Mouse (Mus musculus): ENCODE data around the gene Primpol. TPM values are rescaled to one million over a fixed set of nuclear protein-coding genes. Genes with fewer than 3 reads are reported as not detected.
"Not testable (repeated sequence)": the region's sequence is repeated elsewhere in the genome, so short reads cannot be mapped to it uniquely, and the experiment has no call there.

The Primpol gene
- polyA plus RNA-seq, 1 experiment from 2014 or later: 7.9 TPM

DNA sequence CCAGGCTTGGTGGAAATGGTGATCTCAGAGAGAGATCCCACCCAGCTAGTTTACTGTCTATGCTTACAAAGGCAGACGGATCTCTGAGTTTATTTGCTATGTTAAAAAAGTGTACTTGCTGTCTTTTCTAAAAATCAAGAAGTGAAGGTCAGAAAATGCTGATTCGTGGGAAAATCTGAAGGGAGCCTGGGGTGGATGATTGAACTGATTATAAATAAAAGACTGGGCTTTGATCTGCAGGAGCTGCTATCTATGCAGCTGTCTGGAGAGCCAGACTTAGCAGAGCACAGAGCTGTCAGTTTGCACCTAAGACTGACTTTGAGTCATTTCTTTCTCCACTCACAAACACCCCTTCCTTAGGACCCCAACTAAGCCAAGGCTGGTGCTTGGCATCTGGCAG is 19.6 kb downstream of the Primpol start:
- H3K27me3 ChIP-seq (ENCODE audit: control insufficient read depth, insufficient read depth, low read length): no peaks in the 10 kb centered on the region
- 80% methylated on average over 2 of the region's 2 CpGs for WGBS
- H3K27ac ChIP-seq (ENCODE audit: low read depth, low read length): no peak overlapping the region
- H3K9ac ChIP-seq (replicated peaks; ENCODE audit: low read depth, low read length): no peak overlapping the region
- H3K4me2 ChIP-seq (ENCODE audit: low read depth, low read length): no peak overlapping the region
- H3K4me3 ChIP-seq (ENCODE audit: low read depth, low read length): no peak overlapping the region
- H3K36me3 ChIP-seq (ENCODE audit: control insufficient read depth, insufficient read depth, low read length): no peaks in the 10 kb centered on the region
- no peaks in the 10 kb centered on the region for H3K4me1 ChIP-seq (ENCODE audit: control insufficient read depth, insufficient read depth, low read length)
- ATAC-seq (ENCODE audit: low read depth): no peak
- H3K9me3 ChIP-seq (ENCODE audit: control insufficient read depth, low read length): no peaks in the 10 kb centered on the region

DNA sequence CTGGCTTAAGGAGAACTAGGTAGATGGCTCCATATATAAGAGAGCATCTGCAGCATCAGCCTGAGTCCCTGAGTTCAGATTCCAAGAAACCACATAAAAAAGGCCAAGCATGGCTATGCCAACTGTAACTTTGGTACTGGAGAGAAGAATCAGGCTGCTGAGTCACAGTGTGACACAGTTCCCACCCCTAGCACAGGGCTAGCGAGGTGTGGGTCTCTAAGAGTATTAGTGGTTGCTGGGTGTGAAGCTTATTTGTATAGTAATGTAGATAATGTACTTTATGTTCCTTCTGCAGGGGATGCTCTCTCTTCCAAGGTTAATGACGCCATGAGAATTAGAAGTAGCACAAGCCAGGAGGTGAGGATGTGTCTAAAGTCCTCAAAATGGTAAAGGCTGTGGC is 20.5 kb downstream of the Primpol start:
- no peak overlapping the region for H3K27ac ChIP-seq (ENCODE audit: low read depth, low read length)
- WGBS: 97% methylated on average over 2 of the region's 2 CpGs
- ATAC-seq (ENCODE audit: low read depth): no peak

GRCm38 (mm10) chr8:46595593-46595992 is 21.4 kb downstream of the Primpol start:
- H3K27ac ChIP-seq (ENCODE audit: low read depth, low read length): no peak overlapping the region
- H3K9me3 ChIP-seq (ENCODE audit: control insufficient read depth, low read length): no peaks in the 10 kb centered on the region
- H3K36me3 ChIP-seq (ENCODE audit: control insufficient read depth, insufficient read depth, low read length): no peaks in the 10 kb centered on the region
- H3K4me2 ChIP-seq (ENCODE audit: low read depth, low read length): no peak overlapping the region
- H3K9ac ChIP-seq (replicated peaks; ENCODE audit: low read depth, low read length): no peak overlapping the region
- H3K4me3 ChIP-seq (ENCODE audit: low read depth, low read length): no peak overlapping the region
- 93% methylated on average over 2 of the region's 2 CpGs for WGBS
- H3K4me1 ChIP-seq (ENCODE audit: control insufficient read depth, insufficient read depth, low read length): no peaks in the 10 kb centered on the region
- H3K27me3 ChIP-seq (ENCODE audit: control insufficient read depth, insufficient read depth, low read length): no peaks in the 10 kb centered on the region
- no peak for ATAC-seq (ENCODE audit: low read depth)

More for the DNA sequence above, 20.5 kb downstream of the Primpol start:
- Histone ChIP-seq H3K4me3 (ENCODE audit: low read depth, low read length) (no peak overlapping the region), H3K9me3 (ENCODE audit: control insufficient read depth, low read length) (no peaks in the 10 kb centered on the region), H3K27me3 (ENCODE audit: control insufficient read depth, insufficient read depth, low read length) (no peaks in the 10 kb centered on the region), H3K4me2 (ENCODE audit: low read depth, low read length) (no peak overlapping the region), H3K9ac (replicated peaks; ENCODE audit: low read depth, low read length) (no peak overlapping the region), H3K4me1 (ENCODE audit: control insufficient read depth, insufficient read depth, low read length) (no peaks in the 10 kb centered on the region), H3K36me3 (ENCODE audit: control insufficient read depth, insufficient read depth, low read length) (no peaks in the 10 kb centered on the region)

DNA sequence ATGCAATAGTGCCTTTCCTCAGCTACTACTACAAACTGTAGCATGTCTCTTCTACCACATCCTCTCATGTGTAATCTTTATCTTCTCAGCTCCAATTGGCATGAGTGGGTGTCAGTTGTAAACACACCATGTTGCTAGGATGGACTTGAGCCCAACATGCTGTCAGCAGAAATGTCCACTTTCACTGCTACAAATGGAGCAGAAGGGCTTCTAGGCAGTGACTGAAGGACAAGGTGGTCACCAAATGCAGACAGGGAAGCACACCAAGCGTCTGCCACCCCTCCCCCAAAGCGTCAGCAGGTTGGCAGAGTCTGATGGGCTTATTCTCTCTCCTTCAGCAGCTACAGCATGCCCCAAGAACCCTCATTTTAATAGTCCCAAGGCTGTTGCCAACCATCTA is 23.2 kb downstream of the Primpol start:
- Histone ChIP-seq H3K27me3 (ENCODE audit: control insufficient read depth, insufficient read depth, low read length) (no peaks in the 10 kb centered on the region), H3K4me3 (ENCODE audit: low read depth, low read length) (no peak overlapping the region)
- 86% methylated on average over 2 of the region's 2 CpGs for WGBS

DNA sequence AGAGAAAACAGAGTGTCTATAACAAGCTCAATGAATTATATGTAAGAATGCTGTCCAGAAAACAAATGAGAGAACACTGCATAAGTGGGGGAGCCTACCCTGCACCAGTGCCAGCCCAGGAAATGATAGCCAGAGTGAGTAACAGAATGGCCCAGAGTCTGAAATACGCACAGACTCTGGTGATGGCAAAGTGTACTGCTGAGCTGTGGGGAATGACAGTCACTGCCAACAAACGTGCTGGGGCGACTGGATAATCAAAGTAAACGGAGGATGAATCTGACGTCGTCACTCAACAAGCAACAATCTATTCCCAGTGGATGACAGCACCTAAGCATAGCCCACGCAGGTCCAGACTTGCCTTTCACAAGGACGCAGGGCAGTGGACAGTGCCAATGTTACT is 23.9 kb downstream of the Primpol start:
- Histone ChIP-seq H3K9me3 (ENCODE audit: control insufficient read depth, low read length) (no peaks in the 10 kb centered on the region), H3K4me1 (ENCODE audit: control insufficient read depth, insufficient read depth, low read length) (no peaks in the 10 kb centered on the region), H3K27ac (ENCODE audit: low read depth, low read length) (no peak overlapping the region), H3K9ac (replicated peaks; ENCODE audit: low read depth, low read length) (no peak overlapping the region), H3K36me3 (ENCODE audit: control insufficient read depth, insufficient read depth, low read length) (no peaks in the 10 kb centered on the region), H3K27me3 (ENCODE audit: control insufficient read depth, insufficient read depth, low read length) (no peaks in the 10 kb centered on the region), H3K4me2 (ENCODE audit: low read depth, low read length) (no peak overlapping the region), H3K4me3 (ENCODE audit: low read depth, low read length) (no peak overlapping the region)
- 84% methylated on average over 8 of the region's 8 CpGs for WGBS
- ATAC-seq (ENCODE audit: low read depth): no peak

More for the DNA sequence above, 23.2 kb downstream of the Primpol start:
- H3K9me3 ChIP-seq (ENCODE audit: control insufficient read depth, low read length): no peaks in the 10 kb centered on the region
- ATAC-seq (ENCODE audit: low read depth): no peak
- no peaks in the 10 kb centered on the region for H3K36me3 ChIP-seq (ENCODE audit: control insufficient read depth, insufficient read depth, low read length)
- H3K4me2 ChIP-seq (ENCODE audit: low read depth, low read length): no peak overlapping the region
- H3K4me1 ChIP-seq (ENCODE audit: control insufficient read depth, insufficient read depth, low read length): no peaks in the 10 kb centered on the region
- H3K27ac ChIP-seq (ENCODE audit: low read depth, low read length): no peak overlapping the region
- no peak overlapping the region for H3K9ac ChIP-seq (replicated peaks; ENCODE audit: low read depth, low read length)

DNA sequence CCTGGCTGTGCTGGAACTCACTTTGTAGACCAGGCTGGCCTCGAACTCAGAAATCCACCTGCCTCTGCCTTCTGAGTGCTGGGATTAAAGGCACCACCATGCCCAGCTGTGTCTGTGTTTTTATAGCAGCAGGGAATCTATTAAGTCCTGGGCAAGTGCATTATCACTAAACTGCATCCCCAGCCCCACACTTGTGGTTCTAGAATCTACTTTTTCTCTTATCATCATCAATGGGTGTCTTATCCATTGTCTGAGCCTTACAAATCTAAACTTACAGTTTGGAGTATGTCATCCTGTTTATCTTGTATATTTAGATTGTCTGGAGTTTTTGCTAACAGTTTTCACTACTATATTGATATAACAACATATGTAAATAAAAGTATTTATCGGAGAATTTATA is 28.3 kb downstream of the Primpol start:
- no peaks in the 10 kb centered on the region for H3K9me3 ChIP-seq (ENCODE audit: control insufficient read depth, low read length)
- no peak overlapping the region for H3K4me3 ChIP-seq (ENCODE audit: low read depth, low read length)
- no peaks in the 10 kb centered on the region for H3K4me1 ChIP-seq (ENCODE audit: control insufficient read depth, insufficient read depth, low read length)
- H3K27ac ChIP-seq (ENCODE audit: low read depth, low read length): no peak overlapping the region
- H3K9ac ChIP-seq (replicated peaks; ENCODE audit: low read depth, low read length): no peak overlapping the region
- H3K4me2 ChIP-seq (ENCODE audit: low read depth, low read length): no peak overlapping the region
- no peak for ATAC-seq (ENCODE audit: low read depth)
- no peaks in the 10 kb centered on the region for H3K27me3 ChIP-seq (ENCODE audit: control insufficient read depth, insufficient read depth, low read length)
- H3K36me3 ChIP-seq (ENCODE audit: control insufficient read depth, insufficient read depth, low read length): no peaks in the 10 kb centered on the region
- WGBS: 92% methylated on average over 2 of the region's 2 CpGs

DNA sequence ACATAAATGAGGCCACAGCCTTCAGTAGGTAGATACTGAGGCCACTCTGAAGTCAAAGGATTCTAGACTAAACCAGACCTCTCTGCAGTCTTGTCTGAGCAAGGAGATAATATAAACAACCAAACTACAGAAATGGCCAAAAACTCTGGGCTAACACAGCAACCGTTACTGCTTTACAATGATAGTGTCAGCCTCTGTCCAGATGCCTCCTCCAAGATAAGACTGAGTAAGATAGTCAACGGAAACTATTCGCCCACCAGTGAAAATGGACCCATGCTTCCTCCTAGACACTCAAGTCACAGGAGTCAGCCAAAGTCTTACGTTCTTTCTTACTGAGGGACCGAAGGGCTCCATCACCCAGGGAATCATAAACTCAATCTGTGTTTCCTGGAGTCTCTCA is 29.1 kb downstream of the Primpol start:
- WGBS: 95% methylated on average over 5 of the region's 5 CpGs
- H3K27ac ChIP-seq (ENCODE audit: low read depth, low read length): no peak overlapping the region
- ATAC-seq (ENCODE audit: low read depth): no peak
- H3K4me2 ChIP-seq (ENCODE audit: low read depth, low read length): no peak overlapping the region
- H3K9me3 ChIP-seq (ENCODE audit: control insufficient read depth, low read length): no peaks in the 10 kb centered on the region
- H3K9ac ChIP-seq (replicated peaks; ENCODE audit: low read depth, low read length): no peak overlapping the region
- no peaks in the 10 kb centered on the region for H3K27me3 ChIP-seq (ENCODE audit: control insufficient read depth, insufficient read depth, low read length)
- H3K4me3 ChIP-seq (ENCODE audit: low read depth, low read length): no peak overlapping the region
- no peaks in the 10 kb centered on the region for H3K36me3 ChIP-seq (ENCODE audit: control insufficient read depth, insufficient read depth, low read length)
- H3K4me1 ChIP-seq (ENCODE audit: control insufficient read depth, insufficient read depth, low read length): no peaks in the 10 kb centered on the region

DNA sequence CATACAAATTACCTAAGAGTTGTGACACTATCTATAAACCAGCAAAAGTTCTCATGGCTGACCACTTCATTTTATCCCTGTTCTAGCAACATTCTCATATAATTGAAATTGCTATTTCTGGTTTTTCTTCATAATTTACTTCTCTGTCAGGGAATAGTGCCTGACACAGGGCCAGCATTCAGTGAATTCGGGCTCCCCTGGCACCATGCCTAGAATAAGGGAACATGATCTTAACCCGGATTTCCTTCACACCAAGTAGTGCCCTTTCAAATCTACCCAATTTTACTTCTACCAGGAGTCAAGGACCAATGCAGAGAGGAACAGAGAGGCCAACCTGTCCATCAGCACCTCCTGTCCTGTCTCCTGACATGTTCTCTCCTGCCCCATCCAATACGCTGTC is 31.4 kb downstream of the Primpol start:
- H3K36me3 ChIP-seq (ENCODE audit: control insufficient read depth, insufficient read depth, low read length): no peaks in the 10 kb centered on the region
- WGBS: 84% methylated on average over 3 of the region's 3 CpGs
- H3K27me3 ChIP-seq (ENCODE audit: control insufficient read depth, insufficient read depth, low read length): no peaks in the 10 kb centered on the region
- no peaks in the 10 kb centered on the region for H3K9me3 ChIP-seq (ENCODE audit: control insufficient read depth, low read length)
- no peak for ATAC-seq (ENCODE audit: low read depth)
- H3K4me2 ChIP-seq (ENCODE audit: low read depth, low read length): no peak overlapping the region
- H3K27ac ChIP-seq (ENCODE audit: low read depth, low read length): no peak overlapping the region
- H3K4me1 ChIP-seq (ENCODE audit: control insufficient read depth, insufficient read depth, low read length): no peaks in the 10 kb centered on the region
- H3K4me3 ChIP-seq (ENCODE audit: low read depth, low read length): no peak overlapping the region
- no peak overlapping the region for H3K9ac ChIP-seq (replicated peaks; ENCODE audit: low read depth, low read length)

DNA sequence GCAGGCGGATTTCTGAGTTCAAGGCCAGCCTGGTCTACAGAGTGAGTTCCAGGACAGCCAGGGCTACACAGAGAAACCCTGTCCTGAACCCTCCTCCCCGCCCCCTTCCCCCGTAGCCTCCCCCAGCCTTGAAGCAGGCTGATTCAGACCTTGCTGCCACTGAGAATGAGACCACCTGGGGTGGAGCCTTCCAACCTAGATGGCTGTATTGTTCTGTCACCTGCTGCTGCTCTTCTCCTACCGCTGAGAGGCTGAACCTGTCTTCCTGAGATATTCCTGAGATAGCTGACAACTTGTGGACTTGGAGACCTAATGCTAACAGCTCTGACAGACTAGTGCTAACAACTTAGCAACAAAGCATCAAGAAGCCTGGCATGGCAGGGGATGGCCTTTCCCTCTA is 32.7 kb downstream of the Primpol start:
- not testable (repeated sequence) for ATAC-seq (ENCODE audit: low read depth); H3K36me3 ChIP-seq (ENCODE audit: control insufficient read depth, insufficient read depth, low read length); H3K4me3 ChIP-seq (ENCODE audit: low read depth, low read length); H3K9me3 ChIP-seq (ENCODE audit: control insufficient read depth, low read length); H3K4me2 ChIP-seq (ENCODE audit: low read depth, low read length); H3K27ac ChIP-seq (ENCODE audit: low read depth, low read length); H3K9ac ChIP-seq (replicated peaks; ENCODE audit: low read depth, low read length); H3K4me1 ChIP-seq (ENCODE audit: control insufficient read depth, insufficient read depth, low read length); H3K27me3 ChIP-seq (ENCODE audit: control insufficient read depth, insufficient read depth, low read length)
- 48% methylated on average over 4 of the region's 4 CpGs for WGBS

DNA sequence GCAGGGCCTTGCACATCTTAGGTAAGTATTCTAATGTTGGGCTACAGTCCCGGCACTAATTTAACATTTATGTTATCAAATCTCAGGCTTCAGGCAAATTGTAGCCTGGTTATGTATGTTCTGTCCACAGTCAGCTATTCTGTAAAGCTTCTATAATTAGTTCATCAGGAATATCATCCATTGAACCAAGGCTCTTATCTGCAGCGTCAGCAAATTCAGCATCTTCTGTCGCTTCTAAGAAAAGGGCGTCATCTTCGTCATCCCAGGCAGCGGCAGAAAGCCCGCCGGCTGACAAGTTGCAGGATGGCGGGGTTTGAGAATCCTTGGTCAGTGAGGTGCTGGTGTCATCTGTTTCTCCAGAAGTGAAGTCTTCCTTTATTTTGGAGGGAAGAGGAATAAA is 38.2 kb downstream of the Primpol start:
- ATAC-seq (ENCODE audit: low read depth): no peak
- Histone ChIP-seq H3K27me3 (ENCODE audit: control insufficient read depth, insufficient read depth, low read length) (no peaks in the 10 kb centered on the region), H3K4me2 (ENCODE audit: low read depth, low read length) (no peak overlapping the region), H3K9ac (replicated peaks; ENCODE audit: low read depth, low read length) (no peak overlapping the region), H3K36me3 (ENCODE audit: control insufficient read depth, insufficient read depth, low read length) (0 out of 2 replicates have a peak, but pooled peaks cover 8% of the 10 kb centered on the region), H3K9me3 (ENCODE audit: control insufficient read depth, low read length) (no peaks in the 10 kb centered on the region), H3K27ac (ENCODE audit: low read depth, low read length) (no peak overlapping the region), H3K4me3 (ENCODE audit: low read depth, low read length) (no peak overlapping the region), H3K4me1 (ENCODE audit: control insufficient read depth, insufficient read depth, low read length) (no peaks in the 10 kb centered on the region)
- 94% methylated on average over 9 of the region's 9 CpGs for WGBS
